Mouse (Mus musculus) cerebellum, adult 2 months (tissue): ENCODE results near the gene Sec1. TPM values are rescaled to one million over a fixed set of nuclear protein-coding genes. Genes with fewer than 3 reads are reported as not detected.

Experiments used
- DNase-seq, 2 experiments: peaks; one replicate each; pipeline ENCODE4 v3.0.0; 2021
- H3K27ac ChIP-seq: fragments of 200-500 bp; 2 replicates; pipeline ENCODE4 v1.5.1; 2012; ENCODE audit warnings: low read length, control low read depth, inconsistent platforms; ENCODE audit not compliant: insufficient read depth
- H3K27me3 ChIP-seq: fragments of 200-500 bp; 2 replicates; pipeline ENCODE4 v1.6.1; 2012; ENCODE audit warnings: inconsistent platforms, mild to moderate bottlenecking, low read length, moderate library complexity; ENCODE audit not compliant: control insufficient read depth, insufficient read depth
- H3K4me1 ChIP-seq: fragments of 200-500 bp; 2 replicates; pipeline ENCODE4 v1.6.1; 2011; ENCODE audit warnings: low read length; ENCODE audit not compliant: control insufficient read depth, insufficient read depth
- H3K4me3 ChIP-seq: fragments of 200-500 bp; replicated peaks from 2 replicates; pipeline ENCODE3; 2011; ENCODE audit warnings: mild to moderate bottlenecking, low read depth, low read length, control low read depth; ENCODE audit not compliant: insufficient read depth
- CTCF ChIP-seq: fragments of 200-500 bp; IDR thresholded peaks from 2 replicates; pipeline ENCODE4 v1.5.1; 2011; ENCODE audit warnings: low read depth, mild to moderate bottlenecking, control low read depth, low read length, moderate library complexity, borderline replicate concordance; ENCODE audit not compliant: insufficient read depth
- POLR2A ChIP-seq: fragments of 200-500 bp; IDR thresholded peaks from 2 replicates; pipeline ENCODE4 v1.6.1; 2011; ENCODE audit warnings: low read length, control low read depth, borderline replicate concordance; ENCODE audit not compliant: insufficient read depth
- WGBS: fragments of 180-500 bp; shearing (Covaris S2); methylation state at CpG from one replicate; pipeline ENCODE4 v1.1.7; 2018; 5-methylcytosine and 5-hydroxymethylcytosine counted together
- polyA plus RNA-seq: library from polyadenylated mRNA; depleted of rRNA; stranded (reverse); fragments of >200 nt; gene quantifications from 2 replicates; pipeline ENCODE4 v1.2.3, GENCODE M21; 2012

Gene Sec1
- polyA plus RNA-seq, 1 experiment = 0.64 TPM

GRCm38 (mm10) chr7:45639561-45640027 is 54.6 kb downstream of the Sec1 start, which contains the start of gene Mamstr:
Mamstr (plus strand) TSS chr7:45639977.
- peaks cover 26% of the 10 kb centered on the region for H3K4me1 ChIP-seq
- 0 out of 2 replicates have a peak within 1 kb of the TSS, but pooled peaks have one; percentile 84 for H3K27ac ChIP-seq
- 38% methylated on average over 19 of the region's 19 CpGs for WGBS
- no peak within 1 kb of the TSS for H3K4me3 ChIP-seq
- no peak for TF ChIP-seq CTCF
- TF ChIP-seq POLR2A = no peak
- no peak for DNase-seq
- no peaks in the 10 kb centered on the region for H3K27me3 ChIP-seq

GRCm38 (mm10) chr7:45638623-45639401 is 55.4 kb downstream of the Sec1 start:
- peak overlapping the region; percentile 57 for H3K4me3 ChIP-seq
- WGBS = 20% methylated on average over 29 of the region's 29 CpGs
- H3K27ac ChIP-seq = peak overlapping the region; percentile 11; the same call in 1 of the 2 replicates
- H3K27me3 ChIP-seq = no peaks in the 10 kb centered on the region
- DNase-seq = peak; percentile 97 to 99
- TF ChIP-seq CTCF (no peak), POLR2A (peak; percentile 96)
- peaks cover 26% of the 10 kb centered on the region for H3K4me1 ChIP-seq

- WGBS = 79% methylated on average over 6 of the region's 6 CpGs
- peak overlapping the region; percentile 12 for H3K4me3 ChIP-seq
- DNase-seq = no peak
Measured at GRCm38 (mm10) chr7:45637710-45638109, 56.5 kb downstream of the Sec1 start.

GRCm38 (mm10) chr7:45635711-45636688 is 58.2 kb downstream of the Sec1 start:
- Histone ChIP-seq H3K4me1 (peaks cover 12% of the 10 kb centered on the region; the same call in 1 of the 2 replicates), H3K27ac (no peak overlapping the region), H3K27me3 (no peaks in the 10 kb centered on the region), H3K4me3 (no peak overlapping the region)
- TF ChIP-seq CTCF = no peak
- no peak for TF ChIP-seq POLR2A
- 60% methylated on average over 15 of the region's 15 CpGs for WGBS
- no peak for DNase-seq

More at GRCm38 (mm10) chr7:45637710-45638109, 56.5 kb downstream of the Sec1 start:
- H3K27ac ChIP-seq = no peak overlapping the region
- TF ChIP-seq CTCF (no peak), POLR2A (no peak)
- peaks cover 26% of the 10 kb centered on the region for H3K4me1 ChIP-seq
- H3K27me3 ChIP-seq = no peaks in the 10 kb centered on the region

GRCm38 (mm10) chr7:45634946-45635681 is 59.1 kb downstream of the Sec1 start:
- no peak for DNase-seq
- no peak overlapping the region for H3K4me3 ChIP-seq
- no peak overlapping the region; the same call in 1 of the 2 replicates for H3K27ac ChIP-seq
- no peaks in the 10 kb centered on the region for H3K27me3 ChIP-seq
- 91% methylated on average over 11 of the region's 11 CpGs for WGBS
- TF ChIP-seq POLR2A (no peak), CTCF (no peak)
- peaks cover 8% of the 10 kb centered on the region; the same call in 1 of the 2 replicates for H3K4me1 ChIP-seq

GRCm38 (mm10) chr7:45632499-45632898 is 61.7 kb downstream of the Sec1 start:
- DNase-seq = peak; percentile 78 to 79
- WGBS = 13% methylated on average over 35 of the region's 35 CpGs

More at GRCm38 (mm10) chr7:45632499-45632898, 61.7 kb downstream of the Sec1 start:
- peaks cover 4% of the 10 kb centered on the region; the same call in 1 of the 2 replicates for H3K4me1 ChIP-seq
- TF ChIP-seq CTCF (peak; percentile 39; the same call in 1 of the 2 replicates), POLR2A (peak; percentile 33; the same call in 1 of the 2 replicates)
- no peaks in the 10 kb centered on the region for H3K27me3 ChIP-seq
- H3K27ac ChIP-seq = peak overlapping the region; percentile 61
- H3K4me3 ChIP-seq = peak overlapping the region; percentile 6
